Mouse (Mus musculus) embryonic facial prominence, embryonic 11.5 days (tissue): ENCODE measurements around the gene Tepp. TPM values are rescaled to one million over a fixed set of nuclear protein-coding genes. Genes with fewer than 3 reads are reported as not detected.

Experiments used
- ATAC-seq: fragments of 200-750 bp; cut with Nextera tagmentation; replicated peaks from 2 replicates; pipeline ENCODE4 v1.8.0; 2017; ENCODE audit warnings: low read depth; ENCODE audit not compliant: insufficient number of reproducible peaks, low FRiP score, low TSS enrichment
- DNase-seq: peaks from one replicate; pipeline ENCODE4 v3.0.0-alpha.2; 2015; ENCODE audit warnings: low spot score
- H3K27ac ChIP-seq: fragments of 300-500 bp; sonication (generic); replicated peaks from 2 replicates; pipeline ENCODE4 v1.5.1; 2014; ENCODE audit warnings: mild to moderate bottlenecking, low read depth, low read length, control low read depth
- H3K27me3 ChIP-seq: fragments of 300-500 bp; sonication (generic); 2 replicates; pipeline ENCODE4 v1.6.1; 2014; ENCODE audit warnings: mild to moderate bottlenecking, low read length, moderate library complexity, mixed read lengths; ENCODE audit not compliant: control insufficient read depth, insufficient read depth
- H3K36me3 ChIP-seq: fragments of 300-500 bp; sonication (generic); replicated peaks from 2 replicates; pipeline ENCODE4 v1.6.1; 2014; ENCODE audit warnings: low read depth, mild to moderate bottlenecking, low read length, moderate library complexity, mixed read lengths; ENCODE audit not compliant: control insufficient read depth, insufficient read depth
- H3K4me1 ChIP-seq: fragments of 300-500 bp; sonication (generic); 2 replicates; pipeline ENCODE4 v1.6.1; 2014; ENCODE audit warnings: low read length, mixed read lengths; ENCODE audit not compliant: control insufficient read depth, insufficient read depth
- H3K4me2 ChIP-seq: fragments of 300-500 bp; sonication (generic); 2 replicates; pipeline ENCODE4 v1.6.1; 2014; ENCODE audit warnings: low read depth, mild to moderate bottlenecking, control low read depth, low read length, moderate library complexity
- H3K4me3 ChIP-seq: fragments of 300-500 bp; sonication (generic); 2 replicates; pipeline ENCODE4 v1.5.1; 2014; ENCODE audit warnings: low read depth, low read length, control low read depth
- H3K9ac ChIP-seq: fragments of 300-500 bp; sonication (generic); replicated peaks from 2 replicates; pipeline ENCODE4 v1.6.1; 2014; ENCODE audit warnings: mild to moderate bottlenecking, control low read depth, low read length
- H3K9me3 ChIP-seq: fragments of 300-500 bp; sonication (generic); replicated peaks from 2 replicates; pipeline ENCODE4 v1.6.1; 2016; ENCODE audit warnings: mild to moderate bottlenecking, low read length, inconsistent platforms, mixed read lengths; ENCODE audit not compliant: control insufficient read depth
- WGBS: fragments of 180-500 bp; shearing (Covaris S2); extraction: QIAGEN DNeasy Blood & Tissue Kit; methylation state at CpG from one replicate; pipeline ENCODE4 v1.1.7; 2014; 5-methylcytosine and 5-hydroxymethylcytosine counted together
- polyA plus RNA-seq: library from polyadenylated mRNA; unstranded; fragments of >200 nt; fragmentation: Nextera tagmentation; extraction: Ambion mirVana; gene quantifications from 2 replicates; pipeline ENCODE4 v1.2.1, GENCODE M21; 2014

Tepp gene
- polyA plus RNA-seq, 1 experiment from 2014 or later, result not detected

- no peaks in the 10 kb centered on the region for H3K4me1 ChIP-seq
- 75% methylated on average over 7 of the region's 7 CpGs for WGBS
- H3K27me3 ChIP-seq, result no peaks in the 10 kb centered on the region
- no peaks in the 10 kb centered on the region for H3K36me3 ChIP-seq
- H3K27ac ChIP-seq, result no peak overlapping the region
- H3K9ac ChIP-seq, result no peak overlapping the region
- ATAC-seq (no peak), DNase-seq (no peak)
- no peak overlapping the region for H3K4me3 ChIP-seq
- H3K4me2 ChIP-seq, result no peak overlapping the region
- H3K9me3 ChIP-seq, result no peaks in the 10 kb centered on the region
Measured at GRCm38 (mm10) chr8:95293891-95294290, 16.5 kb upstream of the Tepp start.

DNA sequence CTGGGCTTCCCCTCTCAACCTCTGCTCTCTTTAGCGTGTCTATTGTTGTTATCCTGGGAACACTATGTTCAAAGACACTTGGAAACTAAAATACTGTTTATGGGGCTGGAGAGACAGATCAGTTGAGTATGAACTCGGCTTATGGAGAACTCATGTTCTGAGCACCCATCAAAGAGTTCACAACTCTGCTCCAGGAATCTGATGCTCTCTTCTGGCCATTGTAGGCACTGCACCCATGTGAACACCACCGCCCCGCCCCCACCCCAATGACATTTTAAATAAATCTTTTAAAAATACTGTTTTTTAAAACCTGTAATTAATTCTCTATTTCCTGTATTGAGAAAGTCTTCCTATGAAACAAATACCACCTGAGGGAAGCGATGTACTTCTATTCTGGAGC lies 8.0 kb upstream of the Tepp start:
- no peaks in the 10 kb centered on the region for H3K4me1 ChIP-seq
- WGBS, result 16% methylated on average over 5 of the region's 5 CpGs
- ATAC-seq, result no peak
- H3K4me2 ChIP-seq, result no peak overlapping the region
- no peaks in the 10 kb centered on the region for H3K36me3 ChIP-seq
- DNase-seq, result peak; percentile 56
- H3K27ac ChIP-seq, result no peak overlapping the region
- H3K9ac ChIP-seq, result no peak overlapping the region
- H3K9me3 ChIP-seq, result no peaks in the 10 kb centered on the region
- no peaks in the 10 kb centered on the region for H3K27me3 ChIP-seq
- no peak overlapping the region for H3K4me3 ChIP-seq

GRCm38 (mm10) chr8:95305526-95305925 lies 4.8 kb upstream of the Tepp start:
- H3K36me3 ChIP-seq, result no peaks in the 10 kb centered on the region
- H3K4me2 ChIP-seq, result no peak overlapping the region
- no peak for DNase-seq
- H3K4me1 ChIP-seq, result no peaks in the 10 kb centered on the region
- H3K27me3 ChIP-seq, result no peaks in the 10 kb centered on the region
- no peak overlapping the region for H3K9ac ChIP-seq
- H3K9me3 ChIP-seq, result no peaks in the 10 kb centered on the region
- no peak overlapping the region for H3K4me3 ChIP-seq
- 77% methylated on average over 4 of the region's 4 CpGs for WGBS
- no peak overlapping the region for H3K27ac ChIP-seq
- ATAC-seq, result no peak

DNA sequence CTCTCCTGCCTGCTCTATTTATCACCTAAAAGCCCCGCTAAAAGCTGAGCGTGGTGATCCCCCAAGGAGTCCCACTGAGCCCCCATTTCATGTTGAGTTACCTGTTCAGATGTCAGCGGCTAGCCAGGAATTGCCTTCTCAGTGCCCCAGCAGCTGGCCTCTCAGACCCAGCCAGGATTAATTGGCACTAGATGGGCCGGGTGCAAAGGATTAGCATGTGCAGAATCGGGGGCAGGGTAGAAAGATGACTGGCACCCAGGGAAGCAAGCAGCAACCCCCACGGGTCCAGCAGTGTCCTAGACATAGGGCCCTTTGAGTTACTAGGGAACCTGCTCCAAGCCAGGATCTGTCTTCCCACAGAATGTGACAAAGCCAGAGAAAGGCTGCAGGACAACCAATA lies 3.9 kb upstream of the Tepp start, which contains the start of gene Cngb1:
TSS of gene Cngb1 (minus strand) at position 155 of the 400 bp plus-strand sequence.
- H3K4me2 ChIP-seq, result no peak within 1 kb of the TSS
- 52% methylated on average over 6 of the region's 6 CpGs for WGBS
- no peaks in the 10 kb centered on the region for H3K9me3 ChIP-seq
- DNase-seq (no peak), ATAC-seq (no peak)
- no peaks in the 10 kb centered on the region for H3K36me3 ChIP-seq
- H3K4me3 ChIP-seq, result no peak within 1 kb of the TSS
- H3K4me1 ChIP-seq, result no peaks in the 10 kb centered on the region
- no peak within 1 kb of the TSS for H3K9ac ChIP-seq
- no peaks in the 10 kb centered on the region for H3K27me3 ChIP-seq
- no peak within 1 kb of the TSS for H3K27ac ChIP-seq

- Histone ChIP-seq H3K27ac (no peak overlapping the region), H3K4me3 (no peak overlapping the region), H3K9me3 (no peaks in the 10 kb centered on the region), H3K27me3 (no peaks in the 10 kb centered on the region), H3K36me3 (no peaks in the 10 kb centered on the region), H3K9ac (no peak overlapping the region), H3K4me1 (no peaks in the 10 kb centered on the region), H3K4me2 (no peak overlapping the region)
- no peak for DNase-seq
- no peak for ATAC-seq
- WGBS, result 72% methylated on average over 18 of the region's 18 CpGs
Measured at GRCm38 (mm10) chr8:95312836-95313235, 2.5 kb downstream of the Tepp start.

GRCm38 (mm10) chr8:95313857-95314256 lies 3.5 kb downstream of the Tepp start:
- H3K27me3 ChIP-seq, result no peaks in the 10 kb centered on the region
- no peak overlapping the region for H3K27ac ChIP-seq
- WGBS, result 91% methylated on average over 6 of the region's 6 CpGs
- DNase-seq, result no peak
- no peaks in the 10 kb centered on the region for H3K4me1 ChIP-seq
- H3K9ac ChIP-seq, result no peak overlapping the region
- H3K4me2 ChIP-seq, result no peak overlapping the region
- no peaks in the 10 kb centered on the region for H3K9me3 ChIP-seq
- ATAC-seq, result no peak
- H3K4me3 ChIP-seq, result no peak overlapping the region
- H3K36me3 ChIP-seq, result no peaks in the 10 kb centered on the region

DNA sequence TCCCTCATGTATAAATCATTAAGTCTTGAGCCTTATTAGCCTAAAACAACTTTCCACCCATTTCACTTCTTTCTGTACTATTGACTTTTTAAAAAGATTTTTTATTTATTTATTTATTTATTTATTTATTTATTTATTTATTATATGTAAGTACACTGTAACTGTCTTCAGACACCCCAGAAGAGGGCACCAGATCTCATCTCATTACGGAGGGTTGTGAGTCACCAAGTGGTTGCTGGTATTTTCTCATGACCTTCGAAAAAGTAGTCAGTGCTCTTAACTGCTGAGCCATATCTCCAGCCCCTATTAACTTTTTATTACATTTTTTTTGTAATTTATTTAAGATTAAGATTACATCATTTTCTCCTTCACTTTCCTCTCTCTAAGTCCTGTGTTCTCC lies 4.3 kb downstream of the Tepp start:
- Histone ChIP-seq H3K4me2 (no peak overlapping the region), H3K27me3 (0 out of 2 replicates have a peak, but pooled peaks cover 2% of the 10 kb centered on the region), H3K9ac (no peak overlapping the region), H3K36me3 (no peaks in the 10 kb centered on the region), H3K4me1 (no peaks in the 10 kb centered on the region), H3K27ac (no peak overlapping the region), H3K9me3 (no peaks in the 10 kb centered on the region), H3K4me3 (no peak overlapping the region)
- ATAC-seq, result no peak
- no peak for DNase-seq
- 75% methylated on average over 2 of the region's 2 CpGs for WGBS

DNA sequence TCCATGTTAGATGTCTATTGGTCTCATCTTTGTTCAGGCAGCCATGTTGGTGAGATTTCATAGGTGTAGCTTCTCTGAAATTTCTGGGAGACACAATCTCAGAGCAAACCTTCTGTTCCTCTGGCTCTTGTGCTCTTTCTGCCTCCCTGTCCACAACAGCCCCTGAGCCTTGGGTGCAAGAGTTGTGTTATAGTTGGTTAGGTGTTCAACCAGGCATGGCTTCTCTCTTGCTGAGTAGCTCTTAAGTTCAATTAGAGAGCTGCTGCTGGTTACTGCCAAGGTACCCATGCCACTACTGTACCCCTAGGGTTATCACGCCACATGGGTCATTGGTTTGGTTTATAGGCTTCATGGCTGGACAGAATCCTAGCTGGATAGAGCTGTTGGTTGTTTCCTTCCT lies 5.0 kb downstream of the Tepp start:
- Histone ChIP-seq H3K36me3 (no peaks in the 10 kb centered on the region), H3K4me3 (no peak overlapping the region), H3K9ac (no peak overlapping the region), H3K9me3 (no peaks in the 10 kb centered on the region), H3K4me2 (no peak overlapping the region), H3K27ac (no peak overlapping the region), H3K4me1 (no peaks in the 10 kb centered on the region), H3K27me3 (0 out of 2 replicates have a peak, but pooled peaks cover 3% of the 10 kb centered on the region)
- 95% methylated on average over 1 of the region's 1 CpGs for WGBS
- DNase-seq (no peak), ATAC-seq (no peak)
